Mouse (Mus musculus): ENCODE measurements around the gene Srxn1.

DNA sequence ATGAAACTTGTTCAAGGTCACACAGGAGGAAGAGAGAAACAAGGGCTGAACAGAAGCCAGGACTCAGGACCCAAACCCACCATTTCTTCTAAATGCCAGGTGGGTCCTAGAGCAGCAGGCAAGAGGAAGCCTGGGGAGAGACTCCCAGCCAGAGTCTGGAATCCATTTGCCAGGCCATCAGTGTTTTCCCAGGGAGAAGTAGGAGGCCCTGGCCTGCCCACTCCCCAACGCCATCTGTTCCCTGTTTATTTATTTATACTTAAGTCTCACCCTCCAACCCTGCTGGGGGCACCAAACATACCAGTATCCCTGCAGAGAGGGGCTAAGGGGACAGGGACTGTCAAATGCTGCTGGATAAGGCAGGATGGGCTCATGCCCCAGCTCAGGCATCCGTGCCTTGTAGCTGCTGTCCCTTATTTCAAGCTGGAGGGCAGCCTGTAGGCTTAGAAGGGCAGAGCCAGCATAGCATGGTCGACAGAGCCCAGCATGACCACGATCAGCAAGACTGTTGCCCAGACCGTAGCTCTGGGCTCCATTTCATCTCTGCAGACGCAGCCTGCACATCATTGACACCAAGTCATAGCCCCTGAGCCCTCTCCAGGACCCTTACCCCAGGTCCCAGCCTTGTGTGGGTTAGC is 14.0 kb downstream of the Srxn1 start:
- TF ChIP-seq CTCF (IDR thresholded peaks at IDR 0.05; ENCODE audit: extremely low read depth, insufficient read depth, insufficient read length, insufficient replicate concordance) (no peak), POLR2A (IDR thresholded peaks at IDR 0.05; ENCODE audit: low read depth, low read length) (no peak)

Measured in spleen, adult 2 months (tissue).